Mouse (Mus musculus) brown adipose tissue, adult 24 weeks (tissue): ENCODE measurements at regions not wholly inside any gene's neighbourhood (a gene's known extent, or its start where the extent isn't known, plus 50 kb on each side); places are given as distances from the start of the nearest gene placed in this dataset.
A peak's percentile ranks its signal among the peaks of the same experiment; 100 is the strongest.

Experiments
- H3K27ac ChIP-seq: fragments of 200-500 bp; replicated peaks from 2 replicates; pipeline ENCODE4 v1.5.1; 2012; ENCODE audit warnings: low read depth, mild to moderate bottlenecking, low read length
- H3K4me1 ChIP-seq: fragments of 200-500 bp; 2 replicates; pipeline ENCODE4 v1.6.1; 2012; ENCODE audit warnings: low read length, mixed read lengths; ENCODE audit not compliant: control insufficient read depth, insufficient read depth, insufficient read length
- H3K4me3 ChIP-seq: fragments of 200-500 bp; 2 replicates; pipeline ENCODE4 v1.5.1; 2012; ENCODE audit warnings: low read depth, mild to moderate bottlenecking, low read length, moderate library complexity; ENCODE audit not compliant: insufficient read depth

DNA sequence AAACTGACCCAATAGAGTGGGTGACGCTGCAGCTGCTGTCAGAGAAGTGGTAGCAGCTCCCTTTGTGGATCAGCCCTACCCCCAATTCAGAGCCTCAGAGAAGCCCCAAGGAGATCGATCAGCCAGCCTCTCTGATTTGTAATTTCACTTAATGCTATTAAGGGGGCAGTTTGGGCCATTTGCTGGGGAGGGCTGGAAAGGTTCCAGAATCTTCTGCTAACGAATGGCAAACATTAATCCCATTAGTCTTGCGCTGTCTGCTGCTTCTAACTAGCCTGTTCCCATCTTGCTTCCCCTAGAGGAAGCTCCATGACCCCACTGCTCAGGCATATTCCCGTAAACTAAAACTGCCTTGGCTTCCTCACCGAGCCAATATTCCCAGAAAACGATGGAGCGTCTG, 59.9 kb upstream of the Lrrn2 start:
- H3K4me3 ChIP-seq: no peak overlapping the region
- H3K4me1 ChIP-seq: peaks cover 5% of the 10 kb centered on the region; the same call in 1 of the 2 replicates
- no peak overlapping the region for H3K27ac ChIP-seq

DNA sequence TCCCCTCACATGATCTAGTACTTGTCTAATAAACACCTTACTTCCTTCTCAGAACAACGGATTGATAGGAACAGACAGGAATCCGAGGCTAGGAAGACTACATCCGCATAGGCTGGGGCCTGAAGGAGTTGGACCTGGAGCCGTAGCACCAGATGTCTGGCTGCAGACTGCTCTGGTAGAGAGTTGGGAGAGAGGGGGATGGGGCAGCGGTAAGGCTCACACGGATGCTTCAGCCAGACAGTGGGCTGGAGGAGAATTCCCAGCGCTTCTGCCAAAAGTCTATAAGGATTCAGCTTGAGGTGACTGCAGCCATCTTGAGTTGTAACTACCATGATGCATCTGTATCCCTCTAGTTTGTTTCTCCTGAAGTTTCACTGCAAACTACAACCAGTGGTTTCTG, 61.8 kb upstream of the Lrrn2 start:
- Histone ChIP-seq H3K27ac (no peak overlapping the region), H3K4me3 (no peak overlapping the region), H3K4me1 (peaks cover 5% of the 10 kb centered on the region; the same call in 1 of the 2 replicates)

DNA sequence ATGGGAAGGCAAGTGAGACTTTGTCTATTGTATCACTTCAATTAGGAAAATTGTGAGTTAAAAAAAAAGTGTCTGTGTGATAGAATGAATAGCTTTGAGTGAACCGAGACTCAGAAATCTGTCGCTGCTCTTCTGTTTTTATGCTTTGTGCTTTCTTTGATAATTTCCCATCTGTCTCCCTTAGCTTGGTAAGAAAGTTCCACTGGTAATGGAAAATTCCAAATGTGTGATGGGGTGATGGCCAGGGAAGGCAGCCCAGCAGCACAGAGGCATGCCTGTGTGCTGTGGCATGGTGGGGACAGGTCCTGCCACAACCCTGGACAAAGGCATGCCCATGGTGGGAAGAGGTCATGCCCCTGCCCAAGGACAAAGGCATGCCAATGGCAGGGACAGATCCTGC, 62.7 kb upstream of the Lrrn2 start:
- H3K4me1 ChIP-seq: peaks cover 3% of the 10 kb centered on the region; the same call in 1 of the 2 replicates

DNA sequence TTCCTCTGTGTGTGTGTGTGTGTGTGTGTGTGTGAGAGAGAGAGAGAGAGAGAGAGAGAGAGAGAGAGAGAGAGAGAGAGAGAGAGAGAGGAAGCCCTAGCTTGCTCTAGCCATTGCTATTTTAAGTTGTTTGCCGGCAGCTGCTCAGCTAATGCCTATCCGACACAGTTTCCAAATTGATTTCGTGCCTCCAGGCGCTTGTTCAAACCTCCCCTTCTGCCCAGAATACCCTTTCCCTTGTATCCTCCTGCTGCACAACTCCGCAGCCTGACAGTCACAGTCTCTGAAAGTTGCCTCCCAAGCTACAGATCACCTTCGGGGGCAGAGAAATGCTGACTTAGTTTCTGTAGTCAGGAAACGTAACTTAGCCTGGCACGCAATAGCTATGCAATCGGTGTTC, 63.9 kb upstream of the Nfasc start:
- peaks cover 3% of the 10 kb centered on the region; the same call in 1 of the 2 replicates for H3K4me1 ChIP-seq

More for the DNA sequence above, 62.7 kb upstream of the Lrrn2 start:
- H3K4me3 ChIP-seq: no peak overlapping the region
- 0 out of 2 replicates have a peak overlapping the region, but pooled peaks have one; percentile 35 for H3K27ac ChIP-seq

DNA sequence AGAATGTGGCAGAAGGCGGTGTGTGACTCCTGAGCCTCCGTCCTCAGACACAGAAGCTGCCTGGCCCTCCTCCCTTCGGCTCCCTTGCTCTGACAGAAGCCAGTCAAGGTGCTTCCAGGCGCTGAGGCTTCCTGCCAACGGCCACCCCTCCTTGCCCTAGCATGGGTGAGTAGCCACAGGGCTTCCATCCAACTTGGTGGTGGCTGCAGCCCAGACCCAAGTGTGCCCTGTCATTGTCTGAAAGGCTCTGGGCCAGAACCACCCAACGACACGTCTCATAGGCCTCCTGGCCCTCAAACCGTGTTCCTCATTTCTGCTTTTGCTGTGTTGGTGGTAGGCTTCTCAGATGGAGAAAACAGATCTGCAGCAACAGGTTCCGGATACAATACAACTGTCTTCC, 62.2 kb upstream of the Nfasc start:
- Histone ChIP-seq H3K4me3 (no peak overlapping the region), H3K27ac (no peak overlapping the region), H3K4me1 (peaks cover 3% of the 10 kb centered on the region; the same call in 1 of the 2 replicates)

More for the DNA sequence above, 63.9 kb upstream of the Nfasc start:
- Histone ChIP-seq H3K27ac (no peak overlapping the region), H3K4me3 (no peak overlapping the region)

DNA sequence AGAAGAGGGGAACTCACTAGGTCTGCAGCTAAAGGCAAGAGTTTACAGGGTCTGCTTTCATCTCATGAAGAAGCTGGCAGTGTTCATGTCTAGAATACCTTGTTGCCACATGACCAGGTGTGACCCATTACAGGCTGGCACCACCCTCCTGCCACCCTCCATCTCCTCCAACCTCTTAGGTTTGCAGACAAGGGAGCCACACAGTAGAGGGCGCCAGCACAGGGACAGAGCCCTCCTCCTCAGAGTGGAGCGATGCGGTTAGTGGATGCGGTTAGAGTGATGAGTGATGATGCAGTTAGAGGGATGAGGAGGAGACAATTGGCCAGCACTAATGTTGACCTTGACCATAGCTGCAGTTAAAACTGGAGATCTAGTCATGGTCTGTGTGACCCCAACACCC, 60.8 kb upstream of the Nfasc start:
- Histone ChIP-seq H3K4me3 (no peak overlapping the region), H3K4me1 (peaks cover 3% of the 10 kb centered on the region; the same call in 1 of the 2 replicates), H3K27ac (no peak overlapping the region)

DNA sequence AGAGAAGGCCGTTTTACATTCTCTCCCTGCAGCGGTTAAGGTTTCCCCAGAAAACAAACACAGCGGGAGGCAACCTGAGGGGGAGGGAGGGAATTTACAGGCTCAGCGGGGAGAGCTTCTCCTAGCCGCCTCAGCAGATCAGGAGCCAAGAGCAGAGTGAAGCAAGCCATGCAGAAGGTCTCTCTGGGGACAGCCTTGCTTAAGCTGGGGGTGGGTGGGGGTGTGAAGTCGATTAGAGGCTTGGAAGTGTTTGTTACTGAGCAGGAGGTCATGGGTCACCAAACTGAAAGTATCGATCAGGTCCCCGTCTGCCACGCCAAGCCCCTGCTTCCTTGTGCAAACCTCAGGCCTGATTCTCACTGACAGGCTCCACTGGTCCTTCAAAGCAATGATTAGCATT, 58.7 kb upstream of the Nfasc start:
- H3K27ac ChIP-seq: peak overlapping the region; percentile 71
- peak overlapping the region; percentile 35 for H3K4me3 ChIP-seq
- H3K4me1 ChIP-seq: peaks cover 3% of the 10 kb centered on the region; the same call in 1 of the 2 replicates

DNA sequence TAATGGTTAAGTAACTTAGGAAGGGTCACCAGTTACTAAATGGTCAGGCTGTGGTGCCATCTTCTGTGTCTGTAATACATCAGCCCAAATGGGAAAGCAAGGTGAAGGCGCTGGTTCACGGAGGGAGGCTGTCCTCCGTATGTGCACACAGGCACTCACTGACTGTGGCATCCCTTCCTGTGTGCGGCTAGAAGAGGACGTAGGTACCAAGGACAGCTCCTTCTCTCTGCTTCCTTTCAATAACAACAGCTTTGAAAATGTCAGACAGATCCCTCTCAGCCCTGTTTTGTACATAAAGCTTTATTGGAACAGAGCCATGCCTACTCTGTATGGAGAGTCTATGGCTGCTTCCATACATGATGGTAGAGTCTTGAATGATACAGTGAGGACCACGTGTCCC, 57.7 kb upstream of the Nfasc start:
- no peak overlapping the region for H3K27ac ChIP-seq
- H3K4me1 ChIP-seq: peaks cover 3% of the 10 kb centered on the region; the same call in 1 of the 2 replicates
- no peak overlapping the region for H3K4me3 ChIP-seq

DNA sequence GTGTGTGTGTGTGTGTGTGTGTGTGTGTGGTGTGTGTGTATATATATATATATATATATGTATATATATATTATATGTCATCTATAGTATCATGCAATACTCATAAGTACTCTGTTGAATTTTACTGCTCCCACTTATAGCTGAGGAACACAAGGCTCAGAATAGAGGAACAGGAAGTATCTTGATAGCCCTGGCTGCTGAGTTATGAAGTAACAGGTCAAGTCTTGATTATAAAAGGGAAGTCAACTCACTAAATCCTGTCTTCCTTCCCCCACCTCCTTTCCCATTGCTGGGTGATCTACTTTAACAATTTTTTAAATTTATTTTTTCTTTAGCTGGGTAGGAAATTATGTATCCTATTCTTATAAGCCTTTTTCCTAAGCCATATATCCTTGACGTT, 52.9 kb upstream of the Nfasc start:
- Histone ChIP-seq H3K4me3 (no peak overlapping the region), H3K27ac (no peak overlapping the region)

More for the DNA sequence above, 52.9 kb upstream of the Nfasc start:
- H3K4me1 ChIP-seq: no peaks in the 10 kb centered on the region
